In the genomic region with DNA sequence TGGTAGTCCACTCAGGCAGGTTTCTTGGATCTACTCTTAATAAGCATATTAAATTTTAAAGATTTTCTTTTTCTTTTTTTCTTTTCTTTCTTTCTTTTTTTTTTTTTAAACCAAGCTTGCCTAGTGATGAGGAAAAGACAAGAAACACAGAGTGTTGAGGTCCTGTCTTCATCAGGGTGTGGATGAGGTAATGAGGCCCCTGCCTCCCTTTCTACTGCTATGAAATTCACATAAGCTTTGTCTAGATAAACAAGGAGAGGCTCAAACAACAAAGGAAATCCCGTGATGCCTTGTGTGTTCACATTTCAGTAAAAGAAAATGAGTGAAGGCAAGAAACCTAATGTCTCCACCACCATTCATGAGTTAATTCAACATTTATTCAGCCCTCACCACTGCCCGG, we compare ENCODE assay signal across 23 mouse cellular contexts. TPM values are rescaled to one million over a fixed set of nuclear protein-coding genes. Genes with fewer than 3 reads are reported as not detected.
DNase-seq lines count a peak whose midpoint lies in the region; ATAC-seq and TF ChIP-seq lines count a peak whose summit lies in the region.
"Had no signal": no experiment of that assay in that cellular context is flagged by ENCODE, and none has a peak within 500 bp of the region (broad histone marks: within the 10 kb centered on the region; RNA-seq: fewer than 3 reads in every experiment).

No protein-coding gene starts in this region.

- H3K79me2 ChIP-seq in CH12.LX (replicated peaks; ENCODE audit: control insufficient read depth, extremely low read depth, insufficient read depth, poor library complexity, severe bottlenecking) = no peaks in the 10 kb centered on the region

- no peak for TF ChIP-seq EP300 in CH12.LX (IDR thresholded peaks at IDR 0.05; ENCODE audit: low read length)

- H3K9ac ChIP-seq in forebrain, embryonic 13.5 days = no peak overlapping the region
- no peak overlapping the region for H3K9ac ChIP-seq in hindbrain, embryonic 16.5 days (ENCODE audit: low read depth, low read length)
- no peak overlapping the region for H3K9ac ChIP-seq in midbrain, embryonic 14.5 days (replicated peaks; ENCODE audit: low read length)
- H3K9ac ChIP-seq in CH12.LX (ENCODE audit: insufficient read depth, low read depth) = no peak overlapping the region
- H3K9ac ChIP-seq: embryonic facial prominence, embryonic 12.5 days; forebrain, embryonic 15.5 days; forebrain, postnatal 0 days had no signal

- H3K27ac ChIP-seq in forebrain, embryonic 10.5 days = peak overlapping the region; percentile 72; the same call in 1 of the 2 replicates
- no peak overlapping the region; the same call in 1 of the 2 replicates for H3K27ac ChIP-seq in forebrain, embryonic 13.5 days
- H3K27ac ChIP-seq in hindbrain, embryonic 10.5 days = peak overlapping the region; percentile 50; the same call in 1 of the 2 replicates
- no peak overlapping the region for H3K27ac ChIP-seq in hindbrain, embryonic 16.5 days (ENCODE audit: low read depth, low read length)
- H3K27ac ChIP-seq in midbrain, embryonic 10.5 days (replicated peaks) = peak overlapping the region; percentile 50; the same call in 1 of the 2 replicates
- no peak overlapping the region for H3K27ac ChIP-seq in midbrain, embryonic 14.5 days (replicated peaks; ENCODE audit: low read depth, low read length)
- no peak overlapping the region for H3K27ac ChIP-seq in CH12.LX (ENCODE audit: insufficient read depth, low read depth)
- H3K27ac ChIP-seq: embryonic facial prominence, embryonic 12.5 days; forebrain, embryonic 15.5 days had no signal

- 45% methylated on average over 2 of the region's 2 CpGs for WGBS in forebrain, embryonic 10.5 days
- 10% methylated on average over 2 of the region's 2 CpGs for WGBS in forebrain, embryonic 13.5 days
- WGBS in hindbrain, embryonic 10.5 days = 32% methylated on average over 2 of the region's 2 CpGs
- 19% methylated on average over 2 of the region's 2 CpGs for WGBS in hindbrain, embryonic 16.5 days
- WGBS in midbrain, embryonic 10.5 days = 51% methylated on average over 2 of the region's 2 CpGs
- 19% methylated on average over 2 of the region's 2 CpGs for WGBS in midbrain, embryonic 14.5 days

- TF ChIP-seq RAD21 in CH12.LX (IDR thresholded peaks at IDR 0.05; ENCODE audit: low read depth, low read length) = no peak

- no peaks in the 10 kb centered on the region for H3K9me3 ChIP-seq in forebrain, embryonic 10.5 days
- no peaks in the 10 kb centered on the region for H3K9me3 ChIP-seq in forebrain, embryonic 13.5 days (replicated peaks)
- H3K9me3 ChIP-seq in hindbrain, embryonic 10.5 days = no peaks in the 10 kb centered on the region
- H3K9me3 ChIP-seq in hindbrain, embryonic 16.5 days (ENCODE audit: control insufficient read depth, low read length) = no peaks in the 10 kb centered on the region
- H3K9me3 ChIP-seq in midbrain, embryonic 10.5 days (replicated peaks) = no peaks in the 10 kb centered on the region
- no peaks in the 10 kb centered on the region for H3K9me3 ChIP-seq in midbrain, embryonic 14.5 days (ENCODE audit: control insufficient read depth, low read length)
- no peaks in the 10 kb centered on the region for H3K9me3 ChIP-seq in CH12.LX (replicated peaks; ENCODE audit: low read length)
- H3K9me3 ChIP-seq: embryonic facial prominence, embryonic 12.5 days; forebrain, embryonic 15.5 days had no signal

- H3K4me2 ChIP-seq in forebrain, embryonic 13.5 days = no peak overlapping the region
- H3K4me2 ChIP-seq in hindbrain, embryonic 16.5 days (ENCODE audit: low read length) = no peak overlapping the region
- H3K4me2 ChIP-seq in midbrain, embryonic 14.5 days (ENCODE audit: low read length) = no peak overlapping the region
- no peak overlapping the region; the same call in 1 of the 2 replicates for H3K4me2 ChIP-seq in CH12.LX (ENCODE audit: insufficient read depth, low read depth, poor library complexity, severe bottlenecking)
- H3K4me2 ChIP-seq: embryonic facial prominence, embryonic 12.5 days; forebrain, embryonic 15.5 days had no signal

- dilution Hi-C loops in CH12.LX (cut with MboI; ENCODE audit: extremely low pct_ligation_motif_present, extremely low pct_unique_long_range_greater_than_20kb, low sequenced_read_pairs) = no loop called here

- ATAC-seq in forebrain, embryonic 13.5 days = no peak
- no peak for ATAC-seq in hindbrain, embryonic 16.5 days
- ATAC-seq in midbrain, embryonic 14.5 days (ENCODE audit: low FRiP score, low TSS enrichment) = no peak
- ATAC-seq: CD4-positive, CD25-positive, alpha-beta regulatory T cell, adult 4 months; forebrain, embryonic 15.5 days; forebrain, postnatal 0 days had no signal

- no peak for TF ChIP-seq CTCF in CH12.LX (conservative IDR thresholded peaks at IDR 0.05 in 1 of 2, IDR thresholded peaks at IDR 0.05 in 1 of 2; ENCODE audit: low read depth in 2 of 2, low read length in 2 of 2)

- no peak for DNase-seq in forebrain, embryonic 10.5 days (ENCODE audit: extremely low spot score, low spot score)
- DNase-seq in hindbrain, embryonic 10.5 days (ENCODE audit: low spot score) = no peak
- DNase-seq in midbrain, embryonic 10.5 days (ENCODE audit: low spot score) = no peak
- DNase-seq in midbrain, embryonic 14.5 days = no peak
- DNase-seq in CH12.LX (ENCODE audit: extremely low read depth) = no peak
- no peak for DNase-seq in spleen, postnatal 14 days (ENCODE audit: low spot score in 2 of 2)
- DNase-seq: adrenal gland, adult 2 months; adrenal gland, postnatal 10 days; adrenal gland, postnatal 25 days; B cell, adult 2 months; cerebellum, adult 11 months; cerebellum, adult 18-20 months; cerebellum, adult 8-10 months; cerebellum, adult 9-11 months; cerebellum, postnatal 14 days; cerebellum, postnatal 36 days; embryo, embryonic 11 days; forebrain, postnatal 0 days had no signal

- TF ChIP-seq POLR2A in CH12.LX (IDR thresholded peaks at IDR 0.05; ENCODE audit: low read depth, low read length) = no peak

- in situ Hi-C loops in CH12.LX (cut with MboI; ENCODE audit: low pct_ligation_motif_present, low pct_unique_long_range_greater_than_20kb, low sequenced_read_pairs) = no loop called here

- H3K36me3 ChIP-seq in forebrain, embryonic 10.5 days (replicated peaks) = peaks cover 1% of the 10 kb centered on the region
- 0 out of 2 replicates have a peak, but pooled peaks cover 1% of the 10 kb centered on the region for H3K36me3 ChIP-seq in forebrain, embryonic 13.5 days (ENCODE audit: poor library complexity, severe bottlenecking)
- peaks cover 4% of the 10 kb centered on the region for H3K36me3 ChIP-seq in hindbrain, embryonic 10.5 days
- no peaks in the 10 kb centered on the region for H3K36me3 ChIP-seq in hindbrain, embryonic 16.5 days (ENCODE audit: control insufficient read depth, insufficient read depth, low read length)
- H3K36me3 ChIP-seq in midbrain, embryonic 10.5 days = peaks cover 1% of the 10 kb centered on the region
- no peaks in the 10 kb centered on the region for H3K36me3 ChIP-seq in midbrain, embryonic 14.5 days (ENCODE audit: control insufficient read depth, insufficient read depth, low read length)
- peaks cover 0 to 6% of the 10 kb centered on the region in 2 experiments for H3K36me3 ChIP-seq in CH12.LX (replicated peaks in 1 of 2; ENCODE audit: control insufficient read depth in 1 of 2, insufficient read depth in 1 of 2, low read length in 1 of 2)
- H3K36me3 ChIP-seq: forebrain, embryonic 15.5 days had no signal

- peaks cover 55% of the 10 kb centered on the region for H3K4me1 ChIP-seq in forebrain, embryonic 10.5 days
- H3K4me1 ChIP-seq in forebrain, embryonic 13.5 days = peaks cover 22% of the 10 kb centered on the region
- peaks cover 53% of the 10 kb centered on the region for H3K4me1 ChIP-seq in hindbrain, embryonic 10.5 days (replicated peaks)
- no peaks in the 10 kb centered on the region for H3K4me1 ChIP-seq in hindbrain, embryonic 16.5 days (ENCODE audit: control insufficient read depth, insufficient read depth, low read depth, low read length)
- peaks cover 35% of the 10 kb centered on the region for H3K4me1 ChIP-seq in midbrain, embryonic 10.5 days
- H3K4me1 ChIP-seq in midbrain, embryonic 14.5 days (ENCODE audit: control insufficient read depth, insufficient read depth, low read length) = no peaks in the 10 kb centered on the region
- peaks cover 8 to 34% of the 10 kb centered on the region in 2 experiments for H3K4me1 ChIP-seq in CH12.LX (ENCODE audit: control insufficient read depth in 1 of 2, insufficient read depth in 2 of 2)

- no peaks in the 10 kb centered on the region for H3K27me3 ChIP-seq in forebrain, embryonic 10.5 days (ENCODE audit: poor library complexity, severe bottlenecking)
- peaks cover 3% of the 10 kb centered on the region; the same call in 1 of the 2 replicates for H3K27me3 ChIP-seq in forebrain, embryonic 13.5 days
- no peaks in the 10 kb centered on the region for H3K27me3 ChIP-seq in hindbrain, embryonic 10.5 days (ENCODE audit: insufficient read depth, poor library complexity, severe bottlenecking)
- H3K27me3 ChIP-seq in hindbrain, embryonic 16.5 days (replicated peaks; ENCODE audit: control insufficient read depth, insufficient read depth, low read length) = no peaks in the 10 kb centered on the region
- H3K27me3 ChIP-seq in midbrain, embryonic 10.5 days (ENCODE audit: low read depth, poor library complexity, severe bottlenecking) = no peaks in the 10 kb centered on the region; the same call in 1 of the 2 replicates
- no peaks in the 10 kb centered on the region for H3K27me3 ChIP-seq in midbrain, embryonic 14.5 days (ENCODE audit: control insufficient read depth, insufficient read depth, low read length)
- H3K27me3 ChIP-seq in CH12.LX (replicated peaks) = no peaks in the 10 kb centered on the region
- H3K27me3 ChIP-seq: embryonic facial prominence, embryonic 12.5 days; forebrain, embryonic 15.5 days had no signal

- no peak overlapping the region for H3K4me3 ChIP-seq in forebrain, embryonic 10.5 days
- no peak overlapping the region for H3K4me3 ChIP-seq in forebrain, embryonic 13.5 days
- no peak overlapping the region for H3K4me3 ChIP-seq in hindbrain, embryonic 10.5 days
- no peak overlapping the region for H3K4me3 ChIP-seq in hindbrain, embryonic 16.5 days (ENCODE audit: low read length)
- H3K4me3 ChIP-seq in midbrain, embryonic 10.5 days = no peak overlapping the region
- no peak overlapping the region for H3K4me3 ChIP-seq in midbrain, embryonic 14.5 days (replicated peaks; ENCODE audit: low read depth, low read length)
- H3K4me3 ChIP-seq in CH12.LX (replicated peaks in 1 of 3; ENCODE audit: low read depth in 2 of 3, low read length in 2 of 3, poor library complexity in 1 of 3) = no peak overlapping the region
- H3K4me3 ChIP-seq: embryonic facial prominence, embryonic 12.5 days; forebrain, embryonic 15.5 days had no signal

RNA-seq across cellular contexts. Expression of a gene that starts 13.2 kb away (rescaled TPM):
- polyA plus RNA-seq in forebrain, embryonic 10.5 days (2016; fragmentation: Nextera tagmentation; extraction: Ambion mirVana) = 11.4 TPM in 2 replicates
- polyA plus RNA-seq in forebrain, embryonic 13.5 days (2015; fragmentation: Nextera tagmentation; extraction: Ambion mirVana) = 6.6 and 7.2 TPM in 2 replicates
- 12.1 and 12.8 TPM in 2 replicates for polyA plus RNA-seq in hindbrain, embryonic 10.5 days (2016; fragmentation: Nextera tagmentation; extraction: Ambion mirVana)
- 4.8 and 7.1 TPM in 2 replicates for polyA plus RNA-seq in hindbrain, embryonic 16.5 days (2015; fragmentation: Nextera tagmentation; extraction: Ambion mirVana)
- 11.1 and 12.1 TPM in 2 replicates for polyA plus RNA-seq in midbrain, embryonic 10.5 days (2016; fragmentation: Nextera tagmentation; extraction: Ambion mirVana)
- polyA plus RNA-seq in midbrain, embryonic 14.5 days (2014; fragmentation: Nextera tagmentation; extraction: Ambion mirVana) = 3.5 and 3.8 TPM in 2 replicates
- total RNA-seq in CH12.LX (2012; rRNA removed) (9.9 and 11.8 TPM in 2 replicates), CH12.LX (2014; rRNA removed) (4.4 and 5.0 TPM in 2 replicates)
- polyA plus RNA-seq in CH12.LX (2012; ENCODE audit: insufficient read length, low read depth) = 6.9 and 7.3 TPM in 2 replicates

Comparison
In these comparisons a context has a peak if more than half of its experiments do, and no peak if none do; other contexts are left out.
1. H3K27ac ChIP-seq: peak in forebrain, embryonic 10.5 days (single experiment), hindbrain, embryonic 10.5 days (single experiment) and midbrain, embryonic 10.5 days (single experiment); none in forebrain, embryonic 13.5 days (single experiment), hindbrain, embryonic 16.5 days (single experiment), midbrain, embryonic 14.5 days (single experiment) and CH12.LX (single experiment).